Comparison of ENCODE assay signal across 8 mouse cellular contexts in the genomic region with DNA sequence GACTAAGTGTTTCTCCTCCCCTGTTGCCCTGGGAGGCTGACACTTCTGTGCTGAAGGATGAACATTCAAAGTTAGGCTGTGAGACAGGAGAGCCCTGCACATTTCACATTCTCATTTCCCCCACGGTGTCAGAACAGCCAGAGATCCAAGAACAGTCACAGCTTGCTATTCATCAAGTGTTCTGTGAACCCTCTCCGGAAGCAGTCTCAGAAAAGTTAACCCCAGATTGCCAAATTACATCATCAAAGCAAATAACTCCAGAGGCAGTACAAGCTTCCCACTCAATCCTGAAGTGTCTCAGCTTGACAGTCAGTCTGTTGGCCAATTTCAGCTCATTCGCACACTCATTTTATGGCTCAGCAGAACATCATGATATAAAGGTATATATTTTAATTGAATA. TPM values are rescaled to one million over a fixed set of nuclear protein-coding genes. Genes with fewer than 3 reads are reported as not detected.
DNase-seq lines count a peak whose midpoint lies in the region; ATAC-seq lines count a peak whose summit lies in the region.

No protein-coding gene starts in this region.

- H3K9me3 ChIP-seq in stomach, embryonic 14.5 days (ENCODE audit: control insufficient read depth, low read depth, low read length), result no peaks in the 10 kb centered on the region

- 4% methylated on average over 3 of the region's 3 CpGs for WGBS in stomach, embryonic 14.5 days

- no peaks in the 10 kb centered on the region for H3K36me3 ChIP-seq in stomach, embryonic 14.5 days (ENCODE audit: control insufficient read depth, insufficient read depth, low read length)

- H3K4me2 ChIP-seq in stomach, embryonic 14.5 days (replicated peaks; ENCODE audit: low read depth, low read length), result peak overlapping the region; percentile 62

- ATAC-seq in stomach, embryonic 14.5 days (ENCODE audit: insufficient number of reproducible peaks, insufficient read depth, low FRiP score, low read depth), result no peak

- peak; percentile 7 for DNase-seq in gastrocnemius, postnatal 14 days
- no peak for DNase-seq in gastrocnemius, postnatal 10 days
- DNase-seq in fat pad, adult 2 months (ENCODE audit: extremely low read depth, low read depth, low spot score), result peak; percentile 8
- peak; percentile 56 to 57 for DNase-seq in heart, postnatal 10 days
- peak; percentile 47 for DNase-seq in layer of hippocampus, adult 9-11 months
- peak; percentile 48 for DNase-seq in lung, postnatal 10 days
- DNase-seq in urinary bladder, postnatal 10 days (ENCODE audit: low spot score), result no peak

- intact Hi-C loops in gastrocnemius, postnatal 14 days (cut with DNase I; ENCODE audit: low total_unique reads), result no loop called here
- intact Hi-C loops in heart, postnatal 10 days (cut with DNase I), result no loop called here

- H3K27ac ChIP-seq in stomach, embryonic 14.5 days (ENCODE audit: low read length), result no peak overlapping the region

- no peak overlapping the region for H3K9ac ChIP-seq in stomach, embryonic 14.5 days (replicated peaks; ENCODE audit: low read depth, low read length)

- H3K4me1 ChIP-seq in stomach, embryonic 14.5 days (ENCODE audit: control insufficient read depth, insufficient read depth, low read length), result no peaks in the 10 kb centered on the region

- no peaks in the 10 kb centered on the region for H3K27me3 ChIP-seq in stomach, embryonic 14.5 days (ENCODE audit: control insufficient read depth, insufficient read depth, low read length)

- H3K4me3 ChIP-seq in stomach, embryonic 14.5 days (ENCODE audit: low read depth, low read length), result peak overlapping the region; percentile 39; the same call in 1 of the 2 replicates

RNA-seq across cellular contexts. Expression of gene Abca8b, which starts 0.6 kb away (rescaled TPM):
- 10 to 100 TPM in 1 of 2 experiments, 1 to 10 TPM in 1; 8.3 to 10.1 TPM for total RNA-seq in gastrocnemius, postnatal 14 days (2021)
- total RNA-seq in gastrocnemius, postnatal 10 days (2021), result 10 to 100 TPM; 11.3 to 12.1 TPM
- 1 to 10 TPM; 7.1 to 7.4 TPM for total RNA-seq in heart, postnatal 10 days (2021)
- 0.52 and 0.58 TPM in 2 replicates for polyA plus RNA-seq in stomach, embryonic 14.5 days (2014; fragmentation: Nextera tagmentation; extraction: Ambion mirVana)

Comparison
In these comparisons a context has a peak if more than half of its experiments do, and no peak if none do; other contexts are left out.
1. DNase-seq: peak in gastrocnemius, postnatal 14 days (single experiment), fat pad, adult 2 months (single experiment), heart, postnatal 10 days (2 of 2), layer of hippocampus, adult 9-11 months (single experiment) and lung, postnatal 10 days (single experiment); none in gastrocnemius, postnatal 10 days (single experiment) and urinary bladder, postnatal 10 days (single experiment).